Mouse (Mus musculus) erythroid progenitor cell, adult 5-6 weeks (primary cell): ENCODE data around the gene Topors. TPM values are rescaled to one million over a fixed set of nuclear protein-coding genes. Genes with fewer than 3 reads are reported as not detected.
"Not testable (repeated sequence)": the region's sequence is repeated elsewhere in the genome, so short reads cannot be mapped to it uniquely, and the experiment has no call there.

Experiments
- ATAC-seq: replicated peaks from 2 replicates; pipeline ENCODE4 v1.8.0; 2016; ENCODE audit warnings: moderate number of reproducible peaks, mild to moderate bottlenecking, moderate TSS enrichment, inconsistent platforms; ENCODE audit not compliant: poor library complexity, low FRiP score, severe bottlenecking
- total RNA-seq, 2 experiments: library from RNA; stranded (forward) in 1 of 2; stranded (reverse) in 1 of 2; fragments of 150-400 nt in 1 of 2; fragments of 186-747, 209-891 nt in 1 of 2; gene quantifications; 2 replicates each; pipeline versions ENCODE4 v1.2.3 to v1.2.4; 2015 to 2017; ENCODE audit warnings: low replicate concordance in 2 of 2

The Topors gene
- total RNA-seq (2015; ENCODE audit: low replicate concordance) (21.8 and 25.2 TPM in 2 replicates), total RNA-seq (2017; ENCODE audit: low replicate concordance) (18.8 and 27.9 TPM in 2 replicates)

- ATAC-seq = peak; percentile 93
These were observed at the start of gene Topors, which contains the start of gene Smim27 for GRCm38 (mm10) chr4:40269430-40270032. Gene Topors (minus strand): TSS chr4:40269850. Gene Smim27 (plus strand): TSS chr4:40269579.

- ATAC-seq = no peak
These were observed 47.8 kb upstream of the Topors start for GRCm38 (mm10) chr4:40317404-40317803.

- no peak for ATAC-seq
These were observed 43.4 kb upstream of the Topors start for GRCm38 (mm10) chr4:40313026-40313425.

GRCm38 (mm10) chr4:40312213-40312612 is 42.6 kb upstream of the Topors start:
- ATAC-seq = no peak

GRCm38 (mm10) chr4:40310796-40311383 is 41.2 kb upstream of the Topors start:
- ATAC-seq = no peak

GRCm38 (mm10) chr4:40309682-40310081 is 40.0 kb upstream of the Topors start:
- no peak for ATAC-seq

- ATAC-seq = no peak
These were observed 32.9 kb upstream of the Topors start for GRCm38 (mm10) chr4:40302445-40303125.

GRCm38 (mm10) chr4:40301076-40301789 is 31.6 kb upstream of the Topors start:
- ATAC-seq = peak; percentile 83

GRCm38 (mm10) chr4:40299169-40299568 is 29.5 kb upstream of the Topors start:
- no peak for ATAC-seq

GRCm38 (mm10) chr4:40291511-40291910 is 21.9 kb upstream of the Topors start:
- ATAC-seq = not testable (repeated sequence)

GRCm38 (mm10) chr4:40289046-40289445 is 19.4 kb upstream of the Topors start:
- ATAC-seq = no peak

- no peak for ATAC-seq
These were observed 17.8 kb upstream of the Topors start for GRCm38 (mm10) chr4:40287415-40287814.

GRCm38 (mm10) chr4:40285582-40285981 is 15.9 kb upstream of the Topors start:
- peak; percentile 54; the same call in 1 of the 2 replicates for ATAC-seq

GRCm38 (mm10) chr4:40279276-40279900 is 9.7 kb upstream of the Topors start, which contains the start of gene Ndufb6:
Gene Ndufb6 (minus strand): TSS chr4:40279421.
- peak; percentile 99 for ATAC-seq

GRCm38 (mm10) chr4:40278880-40279275 is 9.2 kb upstream of the Topors start:
- ATAC-seq = peak; percentile 60

- ATAC-seq = peak; percentile 16; the same call in 1 of the 2 replicates
These were observed 815 bp downstream of the Topors start for GRCm38 (mm10) chr4:40268835-40269234.

- peak; percentile 66 for ATAC-seq
These were observed 1.3 kb downstream of the Topors start for GRCm38 (mm10) chr4:40268204-40268813.

- ATAC-seq = no peak
These were observed 2.0 kb downstream of the Topors start for GRCm38 (mm10) chr4:40267681-40268080.

- ATAC-seq = no peak
These were observed 5.3 kb downstream of the Topors start for GRCm38 (mm10) chr4:40264321-40264720.
